Mouse (Mus musculus) embryonic facial prominence, embryonic 10.5 days (tissue): ENCODE data around the gene Lpar1. TPM values are rescaled to one million over a fixed set of nuclear protein-coding genes. Genes with fewer than 3 reads are reported as not detected.

Source experiments
- DNase-seq: peaks from one replicate; pipeline ENCODE4 v3.0.0-alpha.2; 2017; ENCODE audit warnings: low spot score
- H3K27ac ChIP-seq: fragments of 300-500 bp; sonication (generic); replicated peaks from 2 replicates; pipeline ENCODE4 v1.5.1; 2016; ENCODE audit warnings: mild to moderate bottlenecking
- H3K27me3 ChIP-seq: fragments of 300-500 bp; sonication (generic); replicated peaks from 2 replicates; pipeline ENCODE4 v1.6.1; 2016; ENCODE audit warnings: low read depth, mild to moderate bottlenecking; ENCODE audit not compliant: poor library complexity, severe bottlenecking
- H3K36me3 ChIP-seq: fragments of 300-500 bp; sonication (generic); replicated peaks from 2 replicates; pipeline ENCODE4 v1.6.1; 2016; ENCODE audit warnings: mild to moderate bottlenecking, moderate library complexity
- H3K4me1 ChIP-seq: fragments of 300-500 bp; sonication (generic); 2 replicates; pipeline ENCODE4 v1.6.1; 2016
- H3K4me3 ChIP-seq: fragments of 300-500 bp; sonication (generic); 2 replicates; pipeline ENCODE4 v1.5.1; 2016; ENCODE audit warnings: mild to moderate bottlenecking, moderate library complexity
- H3K9me3 ChIP-seq: fragments of 300-500 bp; sonication (generic); 2 replicates; pipeline ENCODE4 v1.6.1; 2016; ENCODE audit warnings: mild to moderate bottlenecking
- WGBS: fragments of 180-500 bp; shearing (Covaris S2); methylation state at CpG from one replicate; pipeline ENCODE4 v1.1.7; 2016; 5-methylcytosine and 5-hydroxymethylcytosine counted together
- polyA plus RNA-seq: library from polyadenylated mRNA; unstranded; fragments of >200 nt; fragmentation: Nextera tagmentation; extraction: Ambion mirVana; gene quantifications from 2 replicates; pipeline ENCODE4 v1.2.1, GENCODE M21; 2016

Lpar1 gene
- polyA plus RNA-seq, 1 experiment from 2014 or later, result 155 TPM

- H3K9me3 ChIP-seq, result no peaks in the 10 kb centered on the region
- 70% methylated on average over 6 of the region's 6 CpGs for WGBS
- H3K27ac ChIP-seq, result no peak overlapping the region
- no peaks in the 10 kb centered on the region for H3K27me3 ChIP-seq
- no peak overlapping the region for H3K4me3 ChIP-seq
- peaks cover 52% of the 10 kb centered on the region for H3K36me3 ChIP-seq
- peaks cover 55% of the 10 kb centered on the region for H3K4me1 ChIP-seq
- no peak for DNase-seq
Measured at GRCm38 (mm10) chr4:58498734-58499133, 55.0 kb downstream of the Lpar1 start.

GRCm38 (mm10) chr4:58497284-58497683, 56.4 kb downstream of the Lpar1 start:
- Histone ChIP-seq H3K4me1 (peaks cover 52% of the 10 kb centered on the region), H3K9me3 (no peaks in the 10 kb centered on the region), H3K27me3 (no peaks in the 10 kb centered on the region), H3K36me3 (peaks cover 43% of the 10 kb centered on the region), H3K4me3 (no peak overlapping the region), H3K27ac (no peak overlapping the region)
- no peak for DNase-seq
- 69% methylated on average over 4 of the region's 4 CpGs for WGBS

GRCm38 (mm10) chr4:58496743-58497142, 57.0 kb downstream of the Lpar1 start:
- H3K4me3 ChIP-seq, result no peak overlapping the region
- H3K36me3 ChIP-seq, result peaks cover 37% of the 10 kb centered on the region
- no peaks in the 10 kb centered on the region for H3K9me3 ChIP-seq
- 73% methylated on average over 8 of the region's 8 CpGs for WGBS
- DNase-seq, result no peak
- peaks cover 47% of the 10 kb centered on the region for H3K4me1 ChIP-seq
- H3K27ac ChIP-seq, result no peak overlapping the region
- no peaks in the 10 kb centered on the region for H3K27me3 ChIP-seq

DNA sequence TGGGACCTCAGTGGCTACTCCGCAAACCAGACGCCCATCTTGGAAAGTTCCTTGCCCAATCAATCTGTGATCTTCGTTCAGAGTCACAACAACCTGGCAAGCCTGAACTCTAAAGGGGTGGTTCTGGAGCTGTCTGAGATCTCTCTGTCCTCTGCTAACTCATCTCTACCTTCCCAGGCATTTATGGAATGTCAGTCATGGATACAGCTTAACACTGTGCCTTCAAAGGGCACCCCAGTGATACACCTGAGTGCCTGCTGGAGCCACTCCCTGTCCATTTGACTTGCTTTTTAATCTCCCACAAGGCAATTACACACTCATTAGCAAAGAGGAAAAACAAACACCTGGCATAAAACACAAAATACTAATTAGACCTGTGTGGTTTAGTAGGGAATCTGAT, 62.0 kb downstream of the Lpar1 start:
- no peaks in the 10 kb centered on the region for H3K9me3 ChIP-seq
- no peaks in the 10 kb centered on the region for H3K27me3 ChIP-seq
- H3K4me3 ChIP-seq, result no peak overlapping the region
- H3K36me3 ChIP-seq, result peaks cover 49% of the 10 kb centered on the region
- H3K4me1 ChIP-seq, result peaks cover 7% of the 10 kb centered on the region
- no peak overlapping the region for H3K27ac ChIP-seq
- DNase-seq, result no peak
- WGBS, result 78% methylated on average over 3 of the region's 3 CpGs

GRCm38 (mm10) chr4:58490374-58490773, 63.3 kb downstream of the Lpar1 start:
- H3K4me1 ChIP-seq, result no peaks in the 10 kb centered on the region
- H3K4me3 ChIP-seq, result no peak overlapping the region
- peaks cover 54% of the 10 kb centered on the region for H3K36me3 ChIP-seq
- H3K27me3 ChIP-seq, result no peaks in the 10 kb centered on the region
- no peak for DNase-seq
- H3K9me3 ChIP-seq, result no peaks in the 10 kb centered on the region
- H3K27ac ChIP-seq, result no peak overlapping the region
- WGBS, result 86% methylated on average over 4 of the region's 4 CpGs

- Histone ChIP-seq H3K27ac (no peak overlapping the region), H3K27me3 (no peaks in the 10 kb centered on the region), H3K4me1 (no peaks in the 10 kb centered on the region), H3K36me3 (peaks cover 95% of the 10 kb centered on the region), H3K9me3 (0 out of 2 replicates have a peak, but pooled peaks cover 3% of the 10 kb centered on the region), H3K4me3 (no peak overlapping the region)
- WGBS, result 93% methylated on average over 1 of the region's 1 CpGs
- no peak for DNase-seq
Measured at GRCm38 (mm10) chr4:58478564-58478963, 75.1 kb downstream of the Lpar1 start.

DNA sequence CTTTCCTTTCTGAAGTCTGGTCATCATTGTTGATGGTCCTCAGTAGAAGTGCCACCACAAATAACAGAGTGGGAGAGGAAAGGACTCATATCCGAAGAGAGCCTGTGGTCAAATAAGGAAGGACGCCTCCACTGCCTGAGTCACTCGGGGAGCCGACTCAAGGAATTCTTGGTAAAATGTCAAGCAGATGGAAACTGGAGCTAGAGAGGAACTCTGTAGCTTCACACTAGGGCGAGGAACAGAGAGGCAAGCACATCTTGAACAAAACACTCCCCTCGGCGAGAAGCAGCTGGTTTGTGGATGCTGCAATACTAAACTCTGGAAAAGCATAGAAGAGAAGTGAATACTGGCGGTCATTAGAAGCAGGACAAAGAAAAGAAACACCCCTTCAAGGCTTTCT, 76.0 kb downstream of the Lpar1 start:
- Histone ChIP-seq H3K4me1 (no peaks in the 10 kb centered on the region), H3K36me3 (peaks cover 92% of the 10 kb centered on the region), H3K4me3 (no peak overlapping the region), H3K27ac (no peak overlapping the region), H3K27me3 (no peaks in the 10 kb centered on the region), H3K9me3 (no peaks in the 10 kb centered on the region)
- 93% methylated on average over 8 of the region's 8 CpGs for WGBS
- no peak for DNase-seq

DNA sequence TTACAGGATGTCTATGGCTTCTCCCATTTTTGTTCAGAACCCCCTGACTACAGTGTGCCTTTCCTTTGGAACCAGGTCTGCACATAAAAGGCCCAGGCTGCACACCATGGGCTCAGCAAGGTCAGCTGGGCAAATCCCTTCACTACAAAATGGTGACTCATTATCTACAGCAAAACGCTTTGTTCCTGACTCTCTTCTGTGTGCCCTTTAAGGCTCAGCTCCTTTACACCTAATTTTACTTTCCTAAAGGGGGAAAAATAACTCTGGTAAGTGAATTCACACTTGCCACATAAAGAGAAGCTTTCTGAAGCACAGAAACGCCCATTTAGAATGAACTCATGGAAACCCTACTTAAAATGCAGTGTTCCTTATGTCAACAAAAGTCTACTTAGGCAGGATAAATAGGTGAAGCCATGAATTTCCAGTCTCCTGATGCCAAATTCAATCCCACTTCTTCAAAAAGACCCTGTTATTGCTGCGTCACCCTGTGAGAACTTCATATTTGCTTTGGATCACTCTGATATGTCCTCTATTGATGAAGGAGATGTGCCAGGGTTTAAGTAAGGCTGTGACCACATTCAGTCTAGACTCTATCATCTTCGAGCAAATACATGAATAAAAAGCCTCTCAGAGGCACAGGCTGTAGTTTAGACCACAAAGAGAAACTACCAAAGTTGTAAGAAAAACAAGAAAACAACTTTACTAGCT, 82.3 kb downstream of the Lpar1 start:
- H3K27me3 ChIP-seq, result no peaks in the 10 kb centered on the region
- 78% methylated on average over 4 of the region's 4 CpGs for WGBS
- H3K27ac ChIP-seq, result no peak overlapping the region
- no peaks in the 10 kb centered on the region for H3K9me3 ChIP-seq
- peaks cover 45% of the 10 kb centered on the region for H3K36me3 ChIP-seq
- H3K4me3 ChIP-seq, result no peak overlapping the region
- DNase-seq, result no peak
- H3K4me1 ChIP-seq, result 0 out of 2 replicates have a peak, but pooled peaks cover 4% of the 10 kb centered on the region

DNA sequence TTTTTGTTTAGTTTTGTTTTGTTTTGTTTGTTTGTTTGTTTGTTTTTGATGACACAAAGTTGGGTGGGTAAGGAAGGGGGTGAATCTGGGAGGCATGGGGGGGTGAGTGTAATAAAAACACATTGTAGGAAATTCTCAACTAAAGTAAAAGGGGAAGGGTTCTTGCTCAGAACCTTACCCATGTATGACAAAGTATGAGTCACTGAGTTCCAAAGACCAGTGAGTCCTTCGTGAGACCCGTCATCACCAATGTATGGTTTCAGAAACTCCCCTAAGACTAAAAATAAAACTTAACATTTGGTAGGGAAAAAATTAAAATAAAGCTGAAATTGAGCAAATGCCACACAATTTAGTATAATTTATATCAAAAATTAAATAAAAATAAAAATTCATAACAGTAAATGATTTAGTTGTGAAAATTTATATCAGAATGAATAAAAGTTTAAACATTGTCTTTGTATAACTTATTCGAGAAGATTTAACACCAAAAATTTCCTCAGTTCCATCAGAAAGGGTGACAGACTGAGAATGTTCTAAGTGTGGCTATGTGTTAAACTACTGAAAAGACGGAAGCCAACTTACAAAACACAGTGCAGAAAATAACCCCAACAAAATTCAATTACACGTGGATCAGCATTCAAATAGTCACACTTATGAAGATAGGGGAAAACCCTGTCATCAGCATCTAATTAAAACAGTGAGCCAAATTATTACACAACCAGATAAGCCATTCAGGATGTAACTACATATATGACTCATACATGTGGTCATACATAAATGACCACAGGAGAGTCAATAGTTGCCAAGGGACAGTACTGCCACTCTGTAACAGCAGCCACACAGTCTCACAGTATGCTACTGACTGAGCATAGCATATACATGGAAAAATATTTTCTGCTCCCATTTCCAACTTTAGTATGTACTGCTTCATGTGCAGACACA, 83.8 kb downstream of the Lpar1 start:
- Histone ChIP-seq H3K27ac (no peak overlapping the region), H3K9me3 (no peaks in the 10 kb centered on the region), H3K36me3 (peaks cover 31% of the 10 kb centered on the region), H3K4me1 (0 out of 2 replicates have a peak, but pooled peaks cover 4% of the 10 kb centered on the region), H3K27me3 (no peaks in the 10 kb centered on the region), H3K4me3 (no peak overlapping the region)
- 91% methylated on average over 5 of the region's 5 CpGs for WGBS
- no peak for DNase-seq

DNA sequence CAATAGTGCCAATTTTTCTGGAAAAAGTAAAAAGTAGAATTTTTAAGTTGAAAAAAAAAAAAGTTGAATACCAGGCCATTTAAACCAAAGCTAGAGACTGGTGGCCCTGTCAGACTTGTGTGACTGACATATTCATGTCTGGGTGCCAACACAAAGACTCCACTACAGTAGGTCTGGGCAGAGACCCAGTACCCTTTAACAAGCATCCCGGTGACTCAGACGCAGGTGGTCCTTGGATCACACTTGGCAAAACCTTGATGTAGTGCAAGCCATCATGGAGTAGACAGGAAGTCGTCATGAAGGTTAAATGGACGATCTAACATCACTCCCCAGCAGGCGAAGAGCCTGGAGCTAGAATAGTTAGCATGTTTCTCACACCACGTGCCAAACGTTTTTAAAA, 84.7 kb downstream of the Lpar1 start:
- no peak overlapping the region for H3K4me3 ChIP-seq
- peaks cover 27% of the 10 kb centered on the region for H3K36me3 ChIP-seq
- no peaks in the 10 kb centered on the region for H3K9me3 ChIP-seq
- no peak overlapping the region for H3K27ac ChIP-seq
- peaks cover 11% of the 10 kb centered on the region for H3K4me1 ChIP-seq
- 90% methylated on average over 7 of the region's 7 CpGs for WGBS
- no peaks in the 10 kb centered on the region for H3K27me3 ChIP-seq
- DNase-seq, result no peak

DNA sequence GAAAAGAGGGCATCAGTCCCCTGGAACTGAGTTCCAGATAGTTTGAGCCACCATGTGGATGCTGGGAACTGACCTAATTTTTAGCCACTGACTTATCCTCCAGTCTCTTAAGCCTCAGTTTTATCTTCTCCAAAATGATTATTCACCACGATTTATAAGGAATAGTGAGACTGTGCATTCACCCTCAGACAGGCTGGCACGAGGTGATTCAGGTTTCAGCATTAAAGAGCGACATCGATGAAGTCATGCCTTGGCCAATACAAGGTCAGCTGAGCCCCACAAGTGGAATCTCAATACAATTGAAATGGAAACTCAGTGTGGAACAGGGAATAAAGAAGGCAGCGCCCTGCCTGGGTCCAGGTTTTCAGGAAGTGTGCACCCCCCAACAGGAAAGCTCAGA, 88.1 kb downstream of the Lpar1 start:
- Histone ChIP-seq H3K4me1 (peaks cover 20% of the 10 kb centered on the region), H3K36me3 (peaks cover 20% of the 10 kb centered on the region), H3K4me3 (no peak overlapping the region), H3K9me3 (no peaks in the 10 kb centered on the region), H3K27me3 (no peaks in the 10 kb centered on the region), H3K27ac (no peak overlapping the region)
- no peak for DNase-seq
- WGBS, result 94% methylated on average over 5 of the region's 5 CpGs

DNA sequence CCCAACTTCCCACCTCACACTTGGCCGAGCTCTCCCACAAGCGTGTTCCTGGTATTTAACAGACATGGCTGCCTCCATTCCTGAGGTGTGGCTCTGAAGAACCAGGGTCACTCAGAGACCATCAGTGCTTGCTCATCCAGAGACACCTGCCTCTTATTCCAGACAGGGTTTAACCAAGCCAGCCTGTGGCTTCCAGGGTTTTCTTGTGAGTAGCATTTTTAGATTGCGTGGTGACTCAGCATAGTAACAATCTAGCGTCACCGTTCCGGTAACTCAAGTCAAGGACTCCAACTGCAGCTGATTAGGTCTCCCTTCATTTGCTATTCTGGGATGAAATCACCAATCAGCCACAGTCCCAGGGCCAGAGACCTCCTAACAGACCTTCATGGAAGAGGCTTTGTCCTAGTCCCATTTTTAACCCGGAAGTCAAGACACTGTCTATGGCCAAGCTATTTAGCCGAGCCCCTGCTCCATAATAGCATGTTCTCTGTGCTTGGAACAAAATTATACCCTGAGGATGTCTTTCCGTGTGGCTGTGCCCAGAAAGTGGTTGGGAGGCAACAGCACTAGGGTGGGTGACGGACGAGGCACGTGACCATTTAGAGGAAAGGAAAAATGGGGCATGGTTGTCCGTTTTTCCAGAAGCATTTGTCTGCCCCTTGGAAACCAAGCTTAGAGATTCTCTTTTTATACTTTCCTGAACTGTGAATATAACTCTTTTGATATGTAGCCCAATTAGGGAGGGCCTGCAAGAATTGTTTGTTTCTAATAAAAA, 89.1 kb downstream of the Lpar1 start:
- peaks cover 28% of the 10 kb centered on the region for H3K36me3 ChIP-seq
- peaks cover 20% of the 10 kb centered on the region for H3K4me1 ChIP-seq
- H3K4me3 ChIP-seq, result no peak overlapping the region
- no peaks in the 10 kb centered on the region for H3K9me3 ChIP-seq
- H3K27ac ChIP-seq, result no peak overlapping the region
- 91% methylated on average over 13 of the region's 13 CpGs for whole genome bisulfite sequencing
- H3K27me3 ChIP-seq, result no peaks in the 10 kb centered on the region
- no peak for DNase-seq
